Mouse (Mus musculus) heart, adult 8-10 months (tissue): ENCODE results near the gene Pygo2. TPM values are rescaled to one million over a fixed set of nuclear protein-coding genes. Genes with fewer than 3 reads are reported as not detected.
A peak's percentile ranks its signal among the peaks of the same experiment; 100 is the strongest.

Experiments
- DNase-seq: peaks from one replicate; pipeline ENCODE4 v3.0.0; 2022; ENCODE audit warnings: low spot score
- total RNA-seq, 4 experiments: library from RNA; stranded (reverse); gene quantifications; 2 replicates each; pipeline ENCODE4 v1.2.4; 2022

Pygo2 gene
- total RNA-seq = 10 to 100 TPM; 13.3 to 17.9 (median 14.9) TPM

DNA sequence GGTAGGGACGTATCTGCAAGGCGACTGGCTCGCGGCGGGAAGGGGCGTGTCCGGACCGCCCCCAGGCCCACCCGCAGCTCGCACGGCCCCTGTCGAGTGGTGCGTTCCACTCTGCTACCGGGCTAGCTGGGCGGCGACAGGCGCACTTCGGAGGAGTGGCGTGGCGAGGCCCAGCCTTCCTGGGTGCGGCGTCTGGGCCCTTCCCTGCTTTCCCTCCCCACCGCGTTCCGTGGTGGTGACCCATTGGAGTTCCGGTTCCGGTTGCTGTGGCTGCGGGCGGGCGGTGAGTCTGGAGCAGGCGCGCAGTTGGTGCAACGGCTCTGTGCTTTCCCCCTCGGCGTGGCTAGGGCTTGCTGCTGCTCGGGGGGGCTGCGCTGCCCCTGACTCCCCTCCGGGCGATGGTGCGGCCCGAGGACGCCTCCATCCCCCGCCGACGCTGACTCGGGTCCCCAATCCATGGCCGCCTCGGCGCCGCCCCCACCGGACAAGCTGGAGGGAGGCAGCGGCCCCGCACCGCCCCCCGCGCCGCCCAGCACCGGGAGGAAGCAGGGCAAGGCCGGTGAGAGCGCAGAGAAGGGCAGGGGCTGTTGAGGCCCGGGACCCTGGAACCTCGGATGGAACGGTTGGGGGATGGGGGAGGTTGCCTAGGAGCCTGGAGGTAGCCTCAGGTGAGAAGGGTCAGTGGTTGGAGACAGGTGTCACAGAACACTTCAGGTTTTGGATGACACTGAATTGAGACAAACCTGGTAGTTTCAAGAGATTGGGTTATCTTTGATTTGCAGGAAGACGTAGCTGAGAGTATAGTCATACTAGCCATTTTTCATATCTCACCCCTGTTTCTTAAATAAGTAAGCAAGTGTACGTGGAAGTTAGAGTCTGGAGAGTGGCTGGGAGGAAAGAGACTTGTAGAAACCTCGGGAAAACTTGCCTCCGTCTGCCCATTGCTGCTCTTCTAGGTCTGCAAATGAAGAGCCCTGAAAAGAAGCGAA lies at the start of gene Pygo2:
TSS of gene Pygo2 (plus strand) at position 44 of the 989 bp plus-strand sequence.
- peak; percentile 94 for DNase-seq

DNA sequence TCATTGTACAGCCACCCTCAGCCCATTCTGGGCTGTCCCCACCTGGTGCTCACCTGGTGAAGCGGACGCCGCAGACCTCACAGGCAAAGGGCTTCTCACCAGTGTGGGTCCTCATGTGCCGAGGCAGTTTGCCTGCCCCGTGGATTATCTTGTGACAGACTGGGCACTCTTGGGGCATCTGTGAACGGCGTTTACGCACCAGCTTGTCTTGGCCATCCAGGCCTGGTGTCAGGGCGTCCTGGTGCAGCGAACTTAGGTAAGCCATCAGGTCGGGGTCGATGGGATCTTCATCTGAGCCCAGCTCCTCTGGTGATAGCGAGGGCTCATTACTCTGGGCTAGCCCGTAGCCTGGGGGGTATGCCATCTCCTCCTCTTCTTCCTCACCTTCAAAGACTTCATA lies 49.7 kb upstream of the Pygo2 start:
- DNase-seq = no peak

DNA sequence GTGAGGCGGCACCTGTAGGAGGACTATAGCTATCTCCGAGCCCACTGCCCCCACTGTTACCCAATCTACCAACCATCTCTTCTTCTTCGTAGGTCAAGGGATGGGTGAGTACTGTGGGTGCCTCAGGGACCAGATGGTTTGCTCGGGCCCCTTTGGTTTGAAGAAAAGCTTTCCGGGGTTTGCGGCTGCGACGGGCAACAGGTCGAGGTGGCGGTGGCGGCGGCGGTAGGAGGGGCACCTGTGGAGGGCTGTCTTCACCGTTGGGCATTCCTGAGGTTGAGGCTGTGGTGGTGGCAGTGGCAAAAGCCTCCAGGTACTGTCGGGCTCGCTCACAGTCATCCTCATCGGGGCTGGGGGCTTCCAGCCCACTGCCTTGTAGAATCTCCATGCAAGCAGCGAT lies 49.3 kb upstream of the Pygo2 start:
- DNase-seq = no peak

DNA sequence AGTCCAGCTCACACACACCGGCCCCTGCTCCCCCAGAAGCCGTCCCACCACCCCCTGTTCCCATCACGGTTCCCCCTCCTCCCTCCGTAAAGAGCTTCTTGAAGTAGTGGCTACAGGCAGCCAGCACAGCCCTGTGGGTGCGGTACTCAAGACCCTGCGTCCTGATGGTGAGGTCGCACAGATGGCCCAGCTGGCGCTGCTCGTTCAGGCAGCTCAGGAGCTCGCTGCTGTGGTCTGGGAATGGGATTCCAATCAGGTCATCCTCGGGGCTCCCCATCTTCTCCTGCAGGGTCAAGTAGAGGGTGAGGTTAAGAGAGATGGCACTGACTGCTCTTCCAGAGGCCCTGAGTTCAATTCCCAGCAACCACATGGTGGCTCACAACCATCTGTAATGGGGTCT lies 48.8 kb upstream of the Pygo2 start:
- no peak for DNase-seq

DNA sequence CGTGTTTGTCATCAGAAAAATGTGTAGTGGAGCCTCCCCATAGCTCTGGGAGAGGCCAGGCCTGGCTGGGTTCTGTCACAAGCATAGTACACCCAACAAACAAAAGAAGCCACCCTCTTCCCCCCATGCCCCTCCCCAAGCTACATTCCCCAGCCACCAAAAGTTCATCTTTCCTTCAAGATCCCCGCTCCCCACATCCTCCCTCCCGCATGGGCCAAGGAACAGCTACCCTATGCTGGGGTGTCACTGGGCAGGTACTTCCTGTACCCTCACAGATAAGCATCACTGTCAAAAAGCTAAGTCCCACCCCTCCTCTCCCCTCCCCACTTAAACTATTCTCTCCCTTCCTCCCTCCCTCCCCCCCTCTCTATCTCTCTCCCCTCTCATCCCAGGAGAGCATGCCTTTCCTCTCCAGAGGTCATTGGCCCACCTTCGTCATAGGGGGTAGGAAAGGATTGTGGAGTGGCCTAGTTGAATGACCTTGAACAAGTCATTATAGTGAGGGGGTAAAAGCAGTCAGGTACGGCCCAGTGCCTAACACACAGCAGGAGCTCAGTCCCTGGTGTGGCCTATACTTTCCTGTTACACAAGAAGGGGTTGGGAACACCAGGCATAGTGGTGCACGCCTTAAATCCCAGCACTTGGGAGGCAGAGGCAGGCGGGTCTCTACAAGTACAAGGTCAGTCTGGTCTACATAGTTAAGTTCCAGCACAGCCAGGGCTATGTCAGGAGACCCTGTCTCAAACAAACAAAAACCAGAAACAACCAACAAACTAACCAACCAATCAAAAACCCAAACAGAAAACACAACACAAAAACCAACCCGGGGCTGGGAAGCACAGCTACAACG lies 47.8 kb upstream of the Pygo2 start:
- DNase-seq = no peak

DNA sequence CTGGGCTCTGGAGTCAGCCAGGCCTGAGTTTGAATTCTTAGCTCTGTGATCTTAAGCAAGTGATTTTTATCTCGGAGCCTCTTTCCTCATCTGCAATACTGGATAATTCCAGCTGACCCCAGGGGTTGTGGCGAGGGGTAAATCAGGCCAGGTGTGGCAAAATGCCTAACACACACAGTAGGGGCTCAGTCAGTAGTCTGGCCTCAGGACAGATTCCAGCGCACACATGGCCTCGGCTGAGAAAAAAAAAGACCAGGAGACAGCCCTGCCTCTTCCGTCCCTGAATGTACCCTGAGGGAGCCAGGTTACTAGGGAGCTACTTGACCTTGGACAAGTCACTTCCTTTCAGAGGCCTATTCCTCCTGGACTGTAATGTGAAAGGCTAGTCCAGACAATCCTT lies 47.1 kb upstream of the Pygo2 start:
- no peak for DNase-seq

DNA sequence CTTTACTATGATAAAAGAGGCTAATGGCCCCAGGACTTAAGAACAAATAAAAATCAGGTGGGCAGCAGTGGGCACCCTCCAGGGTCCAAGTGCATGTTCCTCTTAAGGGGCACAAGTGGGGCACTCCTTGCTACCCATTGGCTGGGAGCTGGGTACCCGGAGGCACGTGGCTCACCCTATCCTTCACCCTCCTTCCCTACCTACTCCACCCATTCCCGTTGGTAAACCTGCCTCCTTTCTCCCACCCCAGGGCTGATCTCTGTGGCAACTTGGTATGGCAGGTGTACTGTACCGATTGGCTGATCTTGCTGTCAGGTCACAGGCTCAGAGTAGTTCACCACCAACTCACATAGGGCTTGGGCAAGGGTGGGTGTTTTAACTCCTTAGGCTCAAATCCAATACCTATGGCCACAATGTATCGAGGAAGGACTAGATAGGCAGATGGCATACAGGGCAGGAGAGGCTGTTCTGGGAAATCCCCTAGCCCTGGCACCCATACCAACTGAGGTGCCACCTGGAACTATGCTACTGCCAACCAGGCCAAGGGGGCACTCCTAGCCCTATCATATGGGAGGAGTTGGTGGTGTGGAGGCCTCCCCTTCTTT lies 46.3 kb upstream of the Pygo2 start:
- DNase-seq = no peak

DNA sequence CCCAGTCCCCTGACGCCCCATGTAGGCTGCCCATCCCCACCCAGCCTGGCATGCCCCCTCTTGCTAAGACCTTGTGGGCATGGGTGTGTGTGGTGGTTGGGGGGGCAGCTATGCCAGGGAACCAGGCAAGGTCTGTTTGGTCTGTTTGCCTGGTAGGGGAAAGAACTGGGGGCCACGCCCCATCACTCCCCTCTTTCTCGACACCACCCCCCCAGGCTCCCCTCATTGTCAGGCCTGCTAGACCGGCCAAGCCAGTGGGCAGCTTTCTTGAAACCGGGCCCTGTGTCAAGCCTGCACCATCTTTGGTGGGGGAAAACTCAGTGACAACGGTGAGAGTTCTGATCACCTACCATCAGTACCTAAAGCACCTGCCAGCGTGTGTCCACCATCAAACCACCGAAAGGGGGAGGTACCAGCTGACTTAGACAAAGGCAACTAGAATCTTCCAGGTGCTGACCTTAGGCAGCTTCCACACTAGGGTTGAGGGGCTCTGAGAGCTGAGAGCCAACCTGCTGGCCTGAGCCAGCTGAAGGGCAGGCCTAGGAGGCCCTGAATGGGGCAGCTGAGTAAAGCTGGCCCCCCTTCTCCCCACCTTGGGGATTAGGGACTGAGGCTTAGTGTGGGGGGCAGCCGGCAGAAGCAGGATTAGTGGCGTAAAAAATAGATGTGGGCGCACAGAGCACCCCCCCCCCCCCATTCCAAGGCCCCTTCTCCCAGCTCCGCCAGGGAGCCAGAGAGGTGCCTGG lies 45.5 kb upstream of the Pygo2 start:
- no peak for DNase-seq

DNA sequence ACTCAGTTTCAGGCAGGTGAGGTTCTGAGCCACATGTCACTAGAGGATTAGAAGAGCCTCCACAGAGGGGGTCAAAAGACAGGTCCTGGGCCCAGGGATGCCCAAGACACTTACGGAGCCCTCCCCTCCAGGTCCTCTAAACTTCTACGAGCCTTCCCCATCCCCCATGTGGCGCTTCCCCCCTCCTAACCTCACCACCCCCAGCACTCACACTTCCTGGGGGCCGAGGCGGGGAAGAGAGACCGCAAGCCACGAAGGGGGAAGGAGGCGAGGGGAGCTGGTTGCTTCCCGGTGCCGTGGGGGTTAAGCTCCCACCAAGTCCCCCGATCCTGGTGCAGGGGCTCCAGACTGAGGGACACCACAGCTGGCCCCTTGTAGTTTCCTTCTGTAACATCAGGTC lies 44.6 kb upstream of the Pygo2 start:
- no peak for DNase-seq

DNA sequence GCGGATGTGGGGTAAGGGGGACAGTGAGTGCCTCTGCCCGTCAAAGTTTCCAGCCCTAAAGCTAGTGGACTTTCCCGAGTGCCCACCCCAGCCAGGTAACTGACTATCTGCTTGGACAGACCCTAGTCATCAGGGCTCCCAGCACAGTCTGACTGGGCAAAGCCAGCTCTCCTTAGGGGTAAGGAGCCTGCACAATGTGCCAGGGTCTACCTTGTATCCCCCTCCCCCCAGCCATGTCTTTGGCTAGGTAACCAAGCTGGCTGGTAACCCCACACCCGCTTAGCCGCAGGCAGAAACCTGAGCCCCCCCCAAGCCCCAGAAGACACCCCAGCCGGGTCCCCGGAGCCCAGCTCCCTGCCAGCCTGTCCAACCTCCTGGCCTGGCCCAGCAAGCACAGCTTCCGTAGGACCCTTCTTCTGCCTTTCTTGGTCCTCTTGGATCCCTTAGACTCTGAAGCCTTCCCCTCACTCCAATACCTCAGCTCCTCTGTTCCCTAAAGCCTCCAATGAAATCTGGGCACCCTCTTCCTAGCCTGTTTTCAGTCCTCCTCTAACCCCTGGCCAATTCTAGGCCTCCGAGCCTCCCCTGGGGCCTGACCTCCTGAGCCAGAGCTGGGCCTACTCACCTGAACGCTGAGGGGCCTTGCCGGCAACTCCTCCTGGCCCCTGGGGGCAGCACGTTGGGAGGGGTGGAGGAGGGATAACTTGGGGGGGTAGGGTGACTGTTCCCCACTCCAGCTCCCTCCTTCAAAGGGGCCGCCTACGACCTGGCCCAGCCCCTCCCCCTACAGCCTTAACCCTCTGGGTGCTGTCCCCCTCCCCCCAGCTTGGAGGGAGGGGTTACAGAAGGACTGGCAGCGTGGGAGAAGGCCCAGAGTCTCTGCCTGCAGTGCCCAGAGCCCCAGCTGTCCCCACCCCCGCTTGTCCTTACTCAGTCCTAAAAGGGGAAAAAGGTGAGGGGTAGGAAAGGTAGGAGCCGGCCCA lies 43.3 kb upstream of the Pygo2 start:
- no peak for DNase-seq

DNA sequence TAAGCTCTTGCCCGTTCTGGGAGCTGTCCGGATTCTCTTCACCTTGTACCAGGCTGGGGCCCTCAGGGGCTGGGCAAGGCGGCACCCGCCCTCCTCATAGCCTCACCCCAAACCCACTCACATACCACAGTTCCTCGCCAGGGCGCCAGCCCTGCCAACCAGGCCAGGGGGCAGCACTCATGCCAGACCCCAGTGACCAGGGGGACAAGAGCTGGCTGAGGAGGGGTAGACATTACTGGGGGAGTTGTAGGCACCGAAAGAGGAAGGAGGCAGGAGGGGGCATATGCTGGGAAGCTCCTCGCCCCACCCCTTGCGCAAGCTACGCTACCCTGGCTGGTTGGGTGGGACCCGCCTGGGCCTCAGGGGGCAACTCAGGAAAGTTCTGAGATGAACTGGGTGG lies 42.4 kb upstream of the Pygo2 start:
- DNase-seq = no peak

DNA sequence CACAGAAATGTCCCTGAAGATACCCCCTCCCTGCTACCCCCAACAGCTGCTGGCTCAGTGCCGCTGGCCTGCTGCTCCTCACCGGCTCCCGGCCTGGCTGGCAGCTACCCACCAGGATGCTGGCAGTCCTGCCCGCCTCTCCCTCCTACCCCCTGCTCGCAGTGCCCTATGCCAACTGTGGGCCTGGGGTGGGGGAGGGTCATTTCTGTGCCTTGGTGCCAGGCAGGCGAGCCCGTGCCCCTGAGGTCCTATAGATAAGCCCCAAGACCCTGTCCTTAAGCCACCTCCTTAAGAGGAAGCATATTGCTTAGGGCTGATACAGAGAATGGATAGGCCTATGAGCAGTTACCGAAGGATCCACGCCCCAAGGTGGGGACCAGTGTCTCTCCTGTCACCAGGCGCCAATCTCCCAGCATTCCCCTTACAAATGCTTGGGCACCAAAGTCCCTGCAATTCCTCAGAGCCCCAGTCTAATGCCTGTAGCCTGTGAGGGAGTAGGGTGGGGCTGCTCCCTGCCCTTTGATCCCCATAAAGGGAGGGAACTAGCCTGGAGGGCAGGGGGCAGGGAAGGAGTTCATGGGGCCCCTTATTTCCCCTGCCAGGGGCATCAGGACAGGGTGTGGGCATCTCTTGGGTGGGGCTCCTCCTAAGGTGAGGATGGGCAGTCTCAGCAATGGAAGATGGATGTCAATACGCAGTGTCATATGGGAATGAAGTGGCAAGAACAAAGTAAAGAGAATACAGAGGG lies 41.7 kb upstream of the Pygo2 start:
- DNase-seq = peak; percentile 50

DNA sequence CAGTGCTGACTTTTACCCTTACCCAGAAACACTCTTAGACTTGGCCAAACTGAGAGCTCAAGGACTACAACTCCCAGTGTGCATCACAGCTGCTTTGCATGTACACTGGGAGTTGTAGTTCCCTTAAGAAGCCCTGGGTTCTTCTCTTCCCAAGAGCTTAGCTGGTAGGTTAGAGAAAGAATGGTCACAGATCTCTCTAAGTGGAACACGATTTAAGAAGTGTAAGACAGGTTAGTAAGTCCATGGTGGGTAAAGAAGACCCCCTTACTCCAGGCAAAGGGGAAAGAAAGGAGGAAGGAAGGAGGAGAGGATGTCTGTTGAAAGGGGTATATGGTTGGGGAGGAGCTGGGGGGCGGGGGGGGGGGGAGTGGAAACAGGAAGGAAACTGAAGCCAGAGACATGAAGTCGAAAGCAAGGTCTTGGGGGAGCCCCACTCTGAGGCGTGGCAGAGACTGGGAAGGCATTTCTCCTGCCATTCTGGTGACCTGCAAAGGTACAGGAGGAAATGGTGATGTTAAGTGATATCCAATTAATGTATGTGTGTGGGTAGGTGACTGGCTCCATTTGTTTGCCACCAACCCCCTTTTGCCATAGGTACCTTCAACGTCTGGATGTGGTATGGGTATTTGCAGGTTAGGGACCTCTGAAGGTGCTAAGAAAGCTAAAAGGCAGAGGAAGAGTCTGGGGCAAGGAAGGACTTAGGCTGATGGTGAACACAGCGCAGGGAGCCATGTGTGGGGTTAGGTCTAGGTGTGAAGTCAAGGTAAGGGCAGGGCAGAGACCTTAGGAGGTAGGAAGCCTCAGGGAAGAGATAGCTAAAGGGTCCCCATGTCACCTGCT lies 40.9 kb upstream of the Pygo2 start:
- peak; percentile 29 for DNase-seq

DNA sequence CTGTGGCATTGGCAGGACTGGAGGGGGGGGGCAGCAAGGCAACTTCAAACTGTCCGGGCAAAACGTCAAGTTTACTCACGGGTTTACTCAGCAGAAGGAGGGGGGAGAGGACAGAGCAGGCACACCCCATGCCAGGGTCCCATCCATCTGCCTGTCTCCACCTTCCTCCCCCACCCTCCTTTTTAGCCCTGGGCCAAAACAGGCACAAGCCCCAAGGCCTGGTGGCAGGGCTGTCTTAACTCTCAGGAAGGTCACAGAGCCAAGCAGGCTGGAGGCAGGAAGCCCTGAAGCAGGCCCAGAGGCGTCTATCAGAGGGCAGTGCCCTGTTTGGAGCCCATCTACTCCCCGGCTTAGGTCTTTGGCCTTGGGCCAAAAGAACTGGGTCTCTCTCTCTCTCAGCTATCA lies 39.9 kb upstream of the Pygo2 start:
- DNase-seq = peak; percentile 55

DNA sequence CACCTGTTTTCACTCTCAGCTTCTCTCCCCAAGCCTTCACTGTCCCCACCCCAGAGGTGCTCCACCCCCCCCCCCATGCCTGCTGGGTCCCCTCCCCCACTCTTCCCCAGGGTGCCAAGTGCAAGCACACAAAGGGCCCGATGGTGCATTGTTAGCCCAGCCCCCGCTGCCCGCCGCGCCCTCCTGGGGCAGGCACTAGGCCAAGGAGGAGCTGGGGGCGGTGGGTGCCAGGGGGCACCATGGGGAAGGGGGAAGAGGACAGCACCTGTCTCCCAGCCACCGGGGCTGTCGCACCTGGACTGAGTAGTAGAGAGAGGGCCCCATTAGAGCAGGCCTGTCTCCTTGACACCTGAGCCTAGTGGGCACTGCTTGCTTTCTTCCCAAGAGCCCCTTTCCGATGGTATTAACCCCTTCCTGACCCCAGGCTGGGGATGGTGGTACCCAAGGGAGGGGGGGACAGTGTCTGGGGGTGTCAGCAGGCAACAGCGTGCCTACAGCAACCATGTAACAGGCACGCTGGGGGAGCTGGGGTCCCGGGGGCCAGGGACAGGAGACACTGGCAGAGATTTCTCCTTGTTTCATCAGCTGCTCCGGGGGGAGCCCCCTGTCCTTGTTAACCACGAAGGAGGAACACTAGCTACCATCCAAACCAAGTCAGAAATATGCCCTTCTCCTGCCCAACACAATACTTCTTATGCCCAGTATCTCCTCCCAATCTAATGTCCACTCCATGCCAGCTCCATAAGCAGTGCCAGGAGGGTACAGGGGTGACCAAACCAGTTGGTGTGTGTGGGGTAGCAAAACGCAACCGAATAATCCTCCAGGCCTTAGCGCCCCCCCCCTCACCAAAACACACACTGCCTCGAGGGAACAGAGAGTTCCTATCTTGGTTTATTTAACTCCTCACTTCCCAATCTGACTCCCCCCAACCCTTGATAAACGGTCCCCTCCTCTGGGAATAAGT lies 39.0 kb upstream of the Pygo2 start:
- DNase-seq = peak; percentile 19

DNA sequence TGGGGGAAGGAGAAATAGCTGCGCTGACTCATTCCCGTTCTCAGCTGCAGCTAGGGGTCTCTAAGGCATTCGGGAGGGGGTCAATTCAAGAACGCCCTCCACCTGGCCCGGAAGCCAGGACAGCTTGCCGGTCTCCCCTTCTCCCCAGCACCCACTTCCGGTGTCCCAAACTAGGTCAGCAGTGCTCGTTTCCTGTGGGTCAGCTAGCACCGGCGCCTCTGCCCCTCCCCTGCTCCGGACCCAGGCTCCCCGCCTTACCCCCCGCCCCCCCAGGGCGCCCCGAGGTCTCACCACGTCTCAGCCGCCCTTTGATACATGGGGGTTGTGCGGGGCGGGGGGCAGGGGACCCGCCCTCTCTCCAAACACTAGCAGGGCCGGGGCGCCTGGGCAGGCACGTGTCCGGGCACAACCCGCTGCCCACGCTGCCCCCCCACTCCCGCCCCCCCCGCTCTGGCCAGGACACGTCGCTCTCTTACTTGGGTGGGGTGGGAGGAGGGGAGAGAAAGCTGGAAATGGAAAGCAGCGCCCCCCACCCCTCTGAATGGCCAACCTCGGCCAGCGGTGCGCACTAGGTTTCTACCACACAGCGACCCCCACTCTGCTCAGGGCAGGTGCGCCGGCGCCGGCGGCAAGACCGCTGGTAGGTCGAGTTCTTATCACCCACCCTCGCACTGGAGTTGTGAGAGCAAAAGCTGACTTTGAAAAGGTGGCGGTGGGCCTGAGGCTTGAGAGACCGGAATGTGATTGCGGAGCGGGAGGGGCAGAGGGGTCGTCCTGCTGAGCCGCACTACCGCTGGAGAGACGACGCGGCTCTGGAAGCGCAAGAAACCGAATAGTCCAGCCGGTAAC lies 38.1 kb upstream of the Pygo2 start:
- DNase-seq = peak; percentile 72
